Mouse (Mus musculus) kidney, postnatal 10 days (tissue): ENCODE results near the gene Ugt8a.

Experiments
- DNase-seq: peaks from one replicate; pipeline ENCODE4 v3.0.0; 2021; ENCODE audit warnings: mixed read lengths

The Ugt8a gene

DNA sequence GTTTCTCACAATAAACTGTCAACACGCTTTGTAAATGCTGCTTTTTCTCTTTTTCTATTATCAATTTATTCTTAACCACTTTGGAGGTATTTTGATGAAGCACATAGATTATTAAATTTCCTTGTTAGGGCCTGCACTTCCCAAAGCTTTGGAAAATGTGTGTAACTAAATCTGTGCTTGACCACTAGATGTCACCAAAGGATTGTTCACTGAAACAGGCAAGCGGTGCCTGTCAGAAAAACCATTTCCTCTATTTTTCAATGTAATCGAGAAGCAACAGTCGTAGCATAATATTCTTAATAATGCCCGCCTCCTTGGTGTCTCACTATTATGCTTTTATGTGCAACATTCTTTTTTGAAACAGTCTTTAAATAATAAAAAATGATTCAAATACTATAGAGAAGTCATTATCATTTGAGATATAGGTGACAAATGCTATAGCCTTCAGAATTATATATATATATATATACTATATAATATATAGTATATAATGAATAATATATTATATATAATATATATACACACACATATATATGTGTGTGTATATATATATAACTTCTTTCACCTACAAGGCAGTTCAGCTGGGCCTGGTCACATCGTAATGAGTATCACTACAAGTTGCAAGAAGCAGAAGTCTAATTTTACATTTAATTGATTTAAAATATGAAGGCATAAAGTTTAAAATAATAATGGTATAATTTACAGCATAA, 89.1 kb downstream of the Ugt8a start:
- peak; percentile 21 for DNase-seq

- DNase-seq, result no peak
Measured at GRCm38 (mm10) chr3:125828051-125828450, 110.4 kb downstream of the Ugt8a start.

GRCm38 (mm10) chr3:125827256-125827655, 111.2 kb downstream of the Ugt8a start:
- no peak for DNase-seq

DNA sequence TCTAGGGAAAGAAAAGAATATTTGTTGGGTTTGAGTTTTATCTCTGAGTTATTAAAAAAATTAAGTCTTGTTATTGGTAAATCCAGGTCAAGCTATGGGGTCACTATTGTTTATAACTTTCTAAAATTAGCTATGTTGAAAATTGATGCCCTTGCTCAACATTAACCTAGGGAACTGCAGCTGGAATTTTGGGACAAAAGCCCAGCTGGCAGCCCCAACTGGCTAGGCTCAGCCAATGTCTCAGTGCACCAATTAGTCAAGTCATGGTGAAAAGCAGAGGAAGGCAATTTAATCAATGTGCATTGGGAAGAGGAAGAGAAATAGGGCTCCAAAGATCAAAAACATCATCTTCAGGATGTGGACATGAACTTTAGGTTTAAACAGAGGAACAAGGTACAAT, 118.7 kb downstream of the Ugt8a start:
- DNase-seq, result no peak
